Mouse (Mus musculus) left cerebral cortex, postnatal 14 days (tissue): ENCODE measurements at regions not wholly inside any gene's neighbourhood (a gene's known extent, or its start where the extent isn't known, plus 50 kb on each side); places are given as distances from the start of the nearest gene placed in this dataset.

Experiments used
- DNase-seq, 2 experiments: peaks; one replicate each; pipeline ENCODE4 v3.0.0; 2021 to 2022; ENCODE audit warnings: low spot score in 2 of 2, mixed read lengths in 1 of 2
- intact Hi-C: fragments of 180-260 bp; cut with DNase I; formaldehyde crosslinking; loops from one replicate; pipeline ENCODE4 v1.15.1; 2025

GRCm38 (mm10) chr11:66605998-66606397, 80.2 kb upstream of the Shisa6 start:
- intact Hi-C loops, result no loop called here
- DNase-seq, result no peak

- no peak for DNase-seq
- intact Hi-C loops, result no loop called here
These were observed 80.9 kb upstream of the Shisa6 start for GRCm38 (mm10) chr11:66606646-66607045.

- intact Hi-C loops, result no loop called here
- DNase-seq, result no peak
These were observed 84.0 kb upstream of the Shisa6 start for GRCm38 (mm10) chr11:66609733-66610132.

- DNase-seq, result peak; percentile 9 to 30
- intact Hi-C loops, result no loop called here
These were observed 87.4 kb upstream of the Shisa6 start for GRCm38 (mm10) chr11:66613150-66613549.

DNA sequence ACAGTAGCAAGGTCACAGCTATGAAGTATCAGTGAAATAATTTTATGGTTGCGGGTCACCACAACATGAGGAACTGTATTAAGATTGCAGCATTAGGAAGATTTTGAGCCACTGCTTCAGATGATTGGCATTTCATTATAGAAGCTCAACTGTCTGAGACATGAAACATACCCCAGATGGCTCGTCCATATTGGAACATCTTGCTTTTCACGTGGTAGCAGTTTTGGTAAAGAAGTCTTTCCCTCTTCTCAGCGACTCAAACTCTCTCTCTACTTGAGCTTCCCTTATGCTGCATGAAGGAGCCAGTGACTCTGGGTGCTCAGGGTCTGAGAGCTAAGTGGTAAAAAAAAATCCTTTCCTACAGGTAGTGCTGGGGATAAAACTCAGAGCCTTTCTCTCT, 99.7 kb upstream of the Shisa6 start:
- intact Hi-C loops, result no loop called here
- no peak for DNase-seq

GRCm38 (mm10) chr11:66656810-66657209, 131.0 kb upstream of the Shisa6 start:
- intact Hi-C loops, result no loop called here
- DNase-seq, result peak in 1 of 2 experiments; percentile 13

DNA sequence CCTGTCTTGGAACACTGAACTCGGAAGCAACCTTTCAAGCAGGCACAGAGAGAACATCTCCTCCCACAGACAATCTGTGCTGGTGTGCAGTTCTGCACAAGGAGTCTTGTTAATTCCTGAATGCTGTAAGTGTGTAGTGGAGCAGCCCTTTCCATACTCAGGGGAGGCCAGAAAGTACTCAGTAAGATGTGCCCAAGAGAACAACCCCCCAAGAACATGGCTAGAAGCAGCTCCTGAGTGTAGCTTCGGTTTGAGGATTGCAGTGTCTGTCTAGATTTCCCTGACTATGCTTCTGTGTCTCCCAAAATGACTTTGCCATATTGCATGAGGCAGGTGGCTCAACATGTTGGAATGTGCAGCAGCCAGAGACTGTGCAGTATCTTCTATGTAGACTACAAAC, 148.8 kb upstream of the Shisa6 start:
- peak; percentile 65 to 80 for DNase-seq
- intact Hi-C loops, result no loop called here

- DNase-seq, result no peak
- intact Hi-C loops, result no loop called here
These were observed 154.4 kb upstream of the Shisa6 start for GRCm38 (mm10) chr11:66680057-66680621.

GRCm38 (mm10) chr11:66681892-66682291, 156.1 kb upstream of the Shisa6 start:
- intact Hi-C loops, result no loop called here
- no peak for DNase-seq

GRCm38 (mm10) chr11:66684181-66684580, 158.4 kb upstream of the Shisa6 start:
- intact Hi-C loops, result no loop called here
- DNase-seq, result no peak

DNA sequence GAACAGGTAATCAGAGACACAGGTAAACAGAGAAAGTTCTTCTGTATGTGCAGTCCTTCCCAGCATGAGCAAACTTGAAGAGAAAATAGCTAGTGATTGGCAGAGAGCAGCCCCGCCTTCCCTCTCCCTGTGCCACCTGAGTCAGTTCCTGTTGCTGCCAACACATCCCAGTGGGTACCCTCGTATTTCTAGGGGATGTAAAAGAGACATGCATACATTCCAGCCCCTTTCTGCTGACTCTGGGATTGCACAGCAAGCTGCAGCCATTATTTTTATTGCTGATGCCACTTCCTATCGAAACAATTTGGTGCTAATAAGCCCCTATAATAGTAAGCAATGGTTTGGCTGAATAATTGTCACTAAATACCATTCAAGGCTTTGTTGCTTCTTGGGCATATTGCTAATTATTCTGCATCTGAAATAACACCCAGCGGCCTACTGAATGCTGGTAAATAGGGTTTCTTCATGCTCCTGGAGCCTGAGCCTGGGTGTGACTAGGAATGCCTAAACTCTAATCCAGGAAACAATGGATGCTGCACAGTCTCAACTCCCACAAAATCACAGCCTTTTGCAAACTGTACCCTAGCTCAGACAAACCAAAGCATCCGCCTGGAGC, 169.0 kb upstream of the Shisa6 start:
- intact Hi-C loops, result no loop called here
- DNase-seq, result no peak

GRCm38 (mm10) chr11:66696791-66697190, 171.0 kb upstream of the Shisa6 start:
- intact Hi-C loops, result no loop called here
- no peak for DNase-seq

- DNase-seq, result no peak
- intact Hi-C loops, result no loop called here
These were observed 166.3 kb upstream of the Pirt start for GRCm38 (mm10) chr11:66745479-66745878.

DNA sequence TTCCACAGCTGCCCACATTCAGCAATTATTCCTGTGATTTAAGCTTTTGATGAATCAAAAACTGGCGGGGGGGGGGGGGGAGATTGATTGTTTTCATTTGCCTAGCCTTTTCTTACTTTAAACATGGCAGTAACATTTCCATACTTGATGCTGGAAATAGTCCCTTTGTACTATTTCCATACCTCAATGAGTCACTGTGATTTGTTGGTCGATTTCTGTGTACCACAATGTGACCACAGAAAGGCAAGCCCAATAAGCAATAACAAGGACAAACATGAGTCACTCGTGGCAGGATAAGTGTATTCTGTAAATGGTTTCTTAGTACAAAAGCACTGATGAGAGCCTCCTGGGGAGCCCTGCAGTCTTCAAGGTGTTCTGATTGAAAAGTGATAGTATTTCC, 121.8 kb upstream of the Pirt start:
- intact Hi-C loops, result no loop called here
- no peak for DNase-seq

- intact Hi-C loops, result no loop called here
These were observed 104.9 kb upstream of the Pirt start for GRCm38 (mm10) chr11:66806887-66807286.

GRCm38 (mm10) chr11:66813310-66813709, 98.5 kb upstream of the Pirt start:
- intact Hi-C loops, result no loop called here
- no peak for DNase-seq

More at GRCm38 (mm10) chr11:66806887-66807286, 104.9 kb upstream of the Pirt start:
- DNase-seq, result no peak

DNA sequence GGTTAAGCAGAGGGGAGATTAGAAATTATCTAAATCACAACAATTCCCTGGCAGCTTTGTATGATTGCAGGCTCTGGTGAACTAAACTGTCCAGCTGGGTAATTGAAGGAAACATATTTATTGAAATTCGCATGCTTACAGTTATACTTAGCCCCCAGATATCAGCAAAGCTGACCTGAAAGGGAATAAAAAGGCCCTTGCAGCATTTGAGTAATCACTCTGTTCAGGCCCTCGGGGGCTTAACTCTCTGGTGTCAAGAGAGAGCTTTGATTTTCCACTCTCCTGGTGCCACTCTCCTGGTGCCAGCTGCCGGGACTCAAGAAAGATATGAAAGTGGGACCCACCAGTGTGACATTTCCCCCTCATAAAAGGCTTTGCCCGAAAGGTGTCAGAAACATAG, 98.0 kb upstream of the Pirt start:
- intact Hi-C loops, result no loop called here
- DNase-seq, result no peak

GRCm38 (mm10) chr11:66835864-66836263, 75.9 kb upstream of the Pirt start:
- intact Hi-C loops, result no loop called here
- no peak for DNase-seq

GRCm38 (mm10) chr11:66836633-66837380, 75.0 kb upstream of the Pirt start:
- intact Hi-C loops, result no loop called here
- no peak for DNase-seq

GRCm38 (mm10) chr11:66845238-66845637, 66.5 kb upstream of the Pirt start:
- DNase-seq, result peak in 1 of 2 experiments; percentile 31
- intact Hi-C loops, result no loop called here
